Mouse (Mus musculus) layer of hippocampus, adult 8-10 months (tissue): ENCODE data around the gene Col25a1. TPM values are rescaled to one million over a fixed set of nuclear protein-coding genes. Genes with fewer than 3 reads are reported as not detected.

Experiments
- DNase-seq, 2 experiments: peaks; one replicate each; pipeline ENCODE4 v3.0.0; 2022; ENCODE audit warnings: low spot score in 2 of 2
- total RNA-seq, 4 experiments: library from RNA; stranded (reverse); gene quantifications; 2 replicates each; pipeline ENCODE4 v1.2.4; 2022

Col25a1 gene
- 10 to 100 TPM; 56.3 to 71.8 (median 65.0) TPM for total RNA-seq

GRCm38 (mm10) chr3:130131201-130131600 is at the start of gene Col25a1:
Gene Col25a1 (plus strand): TSS chr3:130131501.
- DNase-seq = no peak

DNA sequence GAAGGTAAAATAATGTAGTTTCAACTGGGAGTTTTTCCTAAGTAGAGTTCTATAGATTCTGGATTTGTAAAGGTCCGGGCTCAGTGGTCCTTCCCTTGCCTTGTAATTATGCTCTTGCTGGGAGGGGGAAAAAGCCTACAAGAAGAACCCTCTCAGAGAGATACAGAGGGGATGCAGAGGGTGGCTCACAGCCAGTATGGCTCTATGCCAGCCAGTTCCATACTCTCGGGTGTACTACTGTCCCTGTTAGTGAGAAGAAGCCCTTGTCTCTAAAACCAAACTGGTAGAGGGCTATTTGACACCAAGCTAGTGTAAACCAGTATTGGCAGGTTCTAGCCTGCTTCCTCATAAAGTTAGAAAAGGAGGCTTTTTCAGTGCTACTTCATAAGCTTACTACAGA is 48.0 kb upstream of the Col25a1 start:
- DNase-seq = no peak

GRCm38 (mm10) chr3:130086372-130087080 is 44.8 kb upstream of the Col25a1 start:
- no peak for DNase-seq

GRCm38 (mm10) chr3:130087466-130087865 is 43.8 kb upstream of the Col25a1 start:
- DNase-seq = no peak

DNA sequence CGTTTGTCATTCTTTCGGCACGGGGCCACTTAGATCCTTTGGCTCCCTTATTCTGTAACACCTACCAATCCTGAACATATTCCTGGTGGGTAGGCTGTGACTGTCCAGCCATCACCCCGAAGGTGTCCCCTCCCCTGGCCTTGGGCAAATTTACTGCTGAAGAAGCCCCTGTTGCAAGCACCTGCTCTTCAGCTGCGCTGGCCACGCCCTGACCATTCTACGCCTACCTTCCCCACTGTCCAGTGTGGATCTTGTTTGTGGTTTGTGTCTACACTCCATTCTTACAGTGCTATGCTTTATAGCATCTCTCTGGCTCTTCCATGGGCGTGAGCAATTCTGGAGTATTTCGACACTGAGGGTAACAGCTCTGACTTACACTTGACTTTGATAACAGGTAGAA is 42.6 kb upstream of the Col25a1 start:
- no peak for DNase-seq

GRCm38 (mm10) chr3:130090460-130090859 is 40.8 kb upstream of the Col25a1 start:
- DNase-seq = no peak

DNA sequence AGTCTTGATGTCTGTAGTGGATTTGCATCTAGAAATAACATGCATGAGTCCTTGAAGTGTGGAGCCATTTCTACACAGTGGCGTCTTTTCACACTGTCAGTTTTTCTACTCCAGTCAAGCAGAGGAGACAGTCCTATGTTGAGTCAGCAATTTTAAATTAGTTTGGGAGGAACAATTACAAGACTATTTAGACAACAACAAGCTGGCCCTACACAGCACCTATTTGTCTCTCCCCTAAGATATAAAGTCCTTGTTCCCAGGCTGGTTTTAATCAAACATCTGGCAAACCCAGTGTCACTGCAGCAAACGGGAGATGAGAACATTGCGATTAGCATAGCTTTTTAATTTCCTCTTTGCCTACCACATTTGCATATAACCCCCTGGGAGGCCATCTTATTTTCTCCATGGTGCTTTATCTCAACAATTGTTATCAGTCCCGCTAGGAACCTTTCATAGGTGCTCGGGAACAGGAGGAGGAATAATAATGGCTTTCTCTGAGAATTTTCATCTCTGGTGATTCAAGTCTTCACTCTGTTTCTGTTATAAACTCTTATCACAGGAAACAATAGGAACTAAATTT is 37.1 kb upstream of the Col25a1 start:
- no peak for DNase-seq

GRCm38 (mm10) chr3:130095160-130095781 is 36.0 kb upstream of the Col25a1 start:
- DNase-seq = peak; percentile 17 to 46

GRCm38 (mm10) chr3:130103486-130103885 is 27.8 kb upstream of the Col25a1 start:
- DNase-seq = no peak

GRCm38 (mm10) chr3:130104471-130104870 is 26.8 kb upstream of the Col25a1 start:
- DNase-seq = no peak

- no peak for DNase-seq
Measured at GRCm38 (mm10) chr3:130116886-130117285, 14.4 kb upstream of the Col25a1 start.

DNA sequence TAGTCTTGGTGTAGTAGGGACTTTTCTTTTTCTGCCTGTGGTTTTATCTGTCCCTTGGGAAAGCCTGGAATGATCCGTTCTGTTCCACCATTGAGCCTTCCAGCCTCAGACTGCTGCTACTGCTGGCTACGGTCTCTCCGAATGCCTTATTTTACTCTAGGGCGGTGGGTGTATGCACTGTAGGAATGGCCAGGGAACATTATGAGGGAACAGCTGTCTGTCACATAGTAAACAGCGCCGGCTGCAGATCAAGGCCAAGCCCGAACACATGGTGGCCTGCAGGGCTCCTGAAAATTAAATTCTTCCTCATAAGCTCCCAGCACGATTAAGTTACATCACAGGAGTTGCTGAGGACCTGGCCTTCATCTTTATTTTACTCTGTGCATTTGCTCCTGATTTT is 3.5 kb upstream of the Col25a1 start:
- no peak for DNase-seq

GRCm38 (mm10) chr3:130128564-130128963 is 2.7 kb upstream of the Col25a1 start:
- peak; percentile 51 to 54 for DNase-seq

DNA sequence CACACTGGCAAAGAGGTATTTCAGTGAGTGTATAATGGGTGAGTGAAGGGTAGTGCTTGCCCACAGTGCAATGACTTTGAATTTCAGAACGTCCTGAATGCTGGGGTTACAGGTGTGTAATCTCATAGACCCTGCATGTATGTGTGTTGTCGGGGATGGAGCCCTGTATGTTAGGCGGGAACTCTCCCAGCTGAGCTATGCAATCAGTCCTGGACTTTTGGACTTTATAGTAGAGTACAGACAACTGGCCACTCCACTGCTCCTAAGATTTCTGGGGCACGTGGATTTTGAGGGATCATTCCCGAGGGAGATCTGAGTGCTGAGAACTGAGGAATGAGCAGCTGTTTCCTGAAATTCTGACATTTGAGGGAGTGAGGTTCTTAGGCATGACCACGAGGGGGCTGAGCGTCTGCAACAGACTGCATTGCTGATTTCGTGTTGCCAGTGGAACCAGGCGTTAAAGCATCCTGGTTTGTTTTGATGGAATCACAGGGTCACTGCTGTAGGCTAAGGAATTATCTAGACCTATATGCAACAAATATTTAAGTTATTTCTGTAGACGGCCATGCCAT is 1.6 kb upstream of the Col25a1 start:
- no peak for DNase-seq

DNA sequence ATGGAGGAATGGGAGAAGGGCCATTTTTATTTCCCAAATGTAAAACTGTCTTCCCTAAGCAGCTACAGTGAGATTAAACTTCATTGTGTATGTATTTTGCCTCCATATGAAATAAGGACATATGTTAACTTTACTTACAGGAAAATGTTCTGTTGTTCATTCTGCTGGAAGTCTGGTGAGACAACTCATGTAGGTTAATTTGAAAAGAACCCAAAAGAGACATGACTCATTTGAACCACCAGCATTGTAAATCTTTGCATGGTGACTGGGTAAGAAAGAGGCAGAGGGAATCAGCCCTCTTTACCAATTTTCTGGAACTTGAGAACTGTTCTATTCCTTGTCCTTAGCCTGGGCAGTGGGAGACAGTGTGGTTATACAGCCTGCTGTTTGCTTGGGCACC is 5.9 kb downstream of the Col25a1 start:
- no peak for DNase-seq

- DNase-seq = no peak
Measured at GRCm38 (mm10) chr3:130137640-130138039, 6.3 kb downstream of the Col25a1 start.

DNA sequence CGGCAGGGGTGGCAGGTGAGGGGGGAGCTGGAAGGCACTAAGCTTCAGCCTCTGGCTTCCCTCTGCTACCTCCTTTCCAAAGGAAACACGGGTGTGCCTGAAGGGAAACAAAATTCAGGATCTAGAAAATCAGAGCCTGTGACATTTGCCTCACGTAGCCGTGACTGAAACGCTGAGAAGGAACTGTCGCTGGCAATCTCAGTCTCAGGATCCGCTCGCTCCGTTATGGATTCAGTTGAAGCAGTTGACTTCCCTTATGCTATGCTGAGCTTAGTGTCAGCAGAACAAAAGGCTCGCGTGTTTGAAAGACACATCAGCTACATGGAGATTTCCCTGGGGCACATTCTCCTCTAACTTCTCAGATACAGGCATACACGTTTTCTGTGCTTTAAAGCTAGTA is 14.6 kb downstream of the Col25a1 start:
- no peak for DNase-seq

DNA sequence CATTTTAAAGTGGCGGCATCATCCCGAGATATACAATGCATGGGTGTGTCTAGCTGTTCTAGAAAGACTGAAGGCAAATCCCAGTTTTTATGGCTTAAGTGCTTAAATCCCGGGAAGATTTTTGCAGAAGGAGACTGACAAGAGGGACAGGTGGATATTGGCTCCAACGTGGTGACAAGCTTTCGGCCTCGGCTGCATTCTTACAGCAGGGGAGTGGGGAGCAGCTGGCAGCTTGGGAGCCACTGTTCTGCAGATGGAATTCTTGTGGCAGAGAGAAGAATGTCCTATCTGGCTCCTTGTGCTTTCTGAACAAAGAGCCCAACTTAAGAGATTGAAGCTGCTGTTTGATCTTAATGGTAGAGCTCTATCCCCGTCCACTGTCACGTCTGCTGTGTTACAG is 16.5 kb downstream of the Col25a1 start:
- no peak for DNase-seq

DNA sequence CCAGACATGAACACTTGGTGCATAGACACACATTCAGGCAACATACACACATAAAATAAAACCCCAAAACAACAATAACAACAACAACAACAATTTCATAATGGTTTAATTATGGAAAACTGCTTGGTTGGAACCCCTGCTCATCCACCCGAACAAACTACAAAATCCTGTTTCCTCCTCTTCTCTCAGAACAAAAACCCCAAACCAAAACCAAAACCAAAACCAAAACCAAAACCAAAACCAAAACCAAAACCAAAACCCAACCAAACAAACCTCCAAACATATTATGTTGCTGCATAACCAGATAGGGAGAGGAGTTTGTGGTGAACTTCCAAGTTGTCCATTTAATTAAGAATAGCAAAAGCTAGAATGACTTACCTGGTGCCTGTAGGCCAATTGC is 17.9 kb downstream of the Col25a1 start:
- DNase-seq = no peak

DNA sequence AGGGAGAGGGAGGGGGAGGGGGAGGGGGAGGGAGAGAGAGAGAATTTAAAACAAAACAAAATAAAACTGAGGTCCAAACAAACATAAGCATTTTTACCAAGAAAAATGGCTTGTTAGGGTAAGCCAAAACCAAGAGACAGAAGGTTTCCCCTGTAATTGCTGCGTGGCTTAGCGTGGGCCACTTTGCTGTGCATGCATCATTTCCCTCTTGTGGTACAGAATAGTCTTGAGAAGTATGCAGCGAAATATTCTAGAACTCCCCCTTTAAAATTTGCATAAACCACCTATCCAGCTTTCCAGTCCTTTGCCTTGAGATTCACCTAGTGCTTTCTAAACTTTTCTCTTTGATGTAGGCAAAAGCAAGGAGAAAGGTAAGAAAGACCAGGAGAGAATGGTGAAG is 21.8 kb downstream of the Col25a1 start:
- no peak for DNase-seq

GRCm38 (mm10) chr3:130157551-130157950 is 26.2 kb downstream of the Col25a1 start:
- no peak for DNase-seq

GRCm38 (mm10) chr3:130159906-130160305 is 28.6 kb downstream of the Col25a1 start:
- DNase-seq = no peak

DNA sequence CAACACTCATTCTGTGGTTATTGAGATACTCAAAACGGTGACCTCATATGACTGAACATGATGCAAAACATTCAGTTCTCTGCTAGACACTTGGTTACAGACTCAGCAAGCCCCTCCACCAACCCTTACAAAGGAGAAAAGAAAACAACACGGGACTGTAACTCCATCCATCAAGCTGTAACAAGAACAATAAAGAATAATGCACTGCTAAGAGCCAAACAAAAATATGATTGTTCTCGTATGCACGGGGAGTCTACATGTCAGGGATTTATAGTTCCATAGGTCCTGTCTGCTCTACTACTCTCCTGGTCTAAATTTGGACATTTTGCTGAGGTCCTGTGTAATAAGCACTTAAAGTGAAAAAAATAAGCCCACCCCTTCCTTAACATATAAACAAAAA is 29.6 kb downstream of the Col25a1 start:
- DNase-seq = no peak
